Mouse (Mus musculus) E14TG2a.4 (cell line): ENCODE data around the gene Plekhg5.

Experiments
- CTCF ChIP-seq: conservative IDR thresholded peaks from 2 replicates; pipeline ENCODE4 v1.5.1; 2014; ENCODE audit warnings: low read length
- NANOG ChIP-seq: IDR thresholded peaks from 2 replicates; pipeline ENCODE4 v1.6.1; 2014; ENCODE audit warnings: borderline replicate concordance, low read length, mixed read lengths
- POU5F1 ChIP-seq: IDR thresholded peaks from 2 replicates; pipeline ENCODE4 v1.6.1; 2014; ENCODE audit warnings: low read length, borderline replicate concordance

DNA sequence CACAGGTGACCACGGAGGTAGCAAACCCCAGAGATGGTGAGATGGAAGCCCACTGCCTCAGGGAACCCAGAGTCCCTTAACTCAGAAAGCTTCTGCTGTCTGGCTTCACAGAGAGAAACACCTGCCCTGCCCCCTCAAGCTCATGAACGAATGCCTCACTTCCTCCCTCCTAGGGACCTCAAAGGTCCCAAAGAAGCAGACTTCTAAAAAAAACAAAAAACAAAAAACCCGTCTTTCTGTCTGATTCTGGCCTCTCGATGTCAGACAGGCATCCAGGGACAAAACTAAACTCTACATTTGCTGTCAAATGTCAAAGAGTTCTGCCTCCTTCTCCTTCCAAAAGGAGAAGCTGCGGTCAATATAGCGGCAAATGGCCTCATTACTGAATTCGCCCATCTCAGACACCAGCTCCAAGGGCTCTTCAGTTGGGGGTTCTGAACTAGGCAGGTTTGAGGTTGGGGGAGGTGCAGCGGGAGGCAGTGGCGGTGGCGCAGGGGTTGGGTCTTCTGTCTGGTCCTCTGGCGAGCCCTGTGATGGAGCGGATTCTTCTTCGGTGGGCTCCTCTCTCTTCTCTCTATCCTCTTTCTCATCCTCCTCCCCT is 52.2 kb downstream of the Plekhg5 start:
- TF ChIP-seq CTCF (no peak), POU5F1 (no peak), NANOG (no peak)
